Mouse (Mus musculus): ENCODE measurements at regions not wholly inside any gene's neighbourhood (a gene's known extent, or its start where the extent isn't known, plus 50 kb on each side); places are given as distances from the start of the nearest gene placed in this dataset.

- no peak for DNase-seq (ENCODE audit: low read depth, low spot score)
These were observed 642.5 kb upstream of the Adamts5 start for GRCm38 (mm10) chr16:86544121-86544520.

- no peak for DNase-seq (ENCODE audit: low read depth, low spot score)
These were observed 634.9 kb upstream of the Adamts5 start for GRCm38 (mm10) chr16:86536479-86536878.

GRCm38 (mm10) chr16:86524135-86524534 lies 622.5 kb upstream of the Adamts5 start:
- no peak for DNase-seq (ENCODE audit: low read depth, low spot score)

- DNase-seq (ENCODE audit: low read depth, low spot score) = no peak
These were observed 615.3 kb upstream of the Adamts5 start for GRCm38 (mm10) chr16:86516935-86517334.

GRCm38 (mm10) chr16:86516144-86516543 lies 614.5 kb upstream of the Adamts5 start:
- DNase-seq (ENCODE audit: low read depth, low spot score) = peak; percentile 56

- DNase-seq (ENCODE audit: low read depth, low spot score) = no peak
These were observed 599.7 kb upstream of the Adamts5 start for GRCm38 (mm10) chr16:86501074-86501952.

GRCm38 (mm10) chr16:86475145-86475544 lies 573.5 kb upstream of the Adamts5 start:
- DNase-seq (ENCODE audit: low read depth, low spot score) = no peak

GRCm38 (mm10) chr16:86473059-86473740 lies 571.6 kb upstream of the Adamts5 start:
- DNase-seq (ENCODE audit: low read depth, low spot score) = peak; percentile 13

- no peak for DNase-seq (ENCODE audit: low read depth, low spot score)
These were observed 559.4 kb upstream of the Adamts5 start for GRCm38 (mm10) chr16:86461073-86461472.

- DNase-seq (ENCODE audit: low read depth, low spot score) = no peak
These were observed 555.0 kb upstream of the Adamts5 start for GRCm38 (mm10) chr16:86456649-86457048.

- no peak for DNase-seq (ENCODE audit: low read depth, low spot score)
These were observed 553.2 kb upstream of the Adamts5 start for GRCm38 (mm10) chr16:86454810-86455209.

GRCm38 (mm10) chr16:86454031-86454430 lies 552.4 kb upstream of the Adamts5 start:
- DNase-seq (ENCODE audit: low read depth, low spot score) = no peak

- no peak for DNase-seq (ENCODE audit: low read depth, low spot score)
These were observed 547.0 kb upstream of the Adamts5 start for GRCm38 (mm10) chr16:86448478-86449160.

- DNase-seq (ENCODE audit: low read depth, low spot score) = peak; percentile 49
These were observed 517.8 kb upstream of the Adamts5 start for GRCm38 (mm10) chr16:86419458-86419857.

GRCm38 (mm10) chr16:86404309-86404708 lies 502.7 kb upstream of the Adamts5 start:
- DNase-seq (ENCODE audit: low read depth, low spot score) = no peak

- no peak for DNase-seq (ENCODE audit: low read depth, low spot score)
These were observed 499.8 kb upstream of the Adamts5 start for GRCm38 (mm10) chr16:86401381-86401780.

- DNase-seq (ENCODE audit: low read depth, low spot score) = no peak
These were observed 497.7 kb upstream of the Adamts5 start for GRCm38 (mm10) chr16:86399288-86399687.

GRCm38 (mm10) chr16:86397521-86397920 lies 495.9 kb upstream of the Adamts5 start:
- no peak for DNase-seq (ENCODE audit: low read depth, low spot score)

- peak; percentile 16 for DNase-seq (ENCODE audit: low read depth, low spot score)
These were observed 487.6 kb upstream of the Adamts5 start for GRCm38 (mm10) chr16:86389063-86389723.

- DNase-seq (ENCODE audit: low read depth, low spot score) = no peak
These were observed 486.5 kb upstream of the Adamts5 start for GRCm38 (mm10) chr16:86388128-86388527.

GRCm38 (mm10) chr16:86377991-86378390 lies 476.4 kb upstream of the Adamts5 start:
- DNase-seq (ENCODE audit: low read depth, low spot score) = no peak

- DNase-seq (ENCODE audit: low read depth, low spot score) = no peak
These were observed 470.0 kb upstream of the Adamts5 start for GRCm38 (mm10) chr16:86371652-86372051.
